Mouse (Mus musculus): ENCODE results near the gene Sh3pxd2a.

The Sh3pxd2a gene

DNA sequence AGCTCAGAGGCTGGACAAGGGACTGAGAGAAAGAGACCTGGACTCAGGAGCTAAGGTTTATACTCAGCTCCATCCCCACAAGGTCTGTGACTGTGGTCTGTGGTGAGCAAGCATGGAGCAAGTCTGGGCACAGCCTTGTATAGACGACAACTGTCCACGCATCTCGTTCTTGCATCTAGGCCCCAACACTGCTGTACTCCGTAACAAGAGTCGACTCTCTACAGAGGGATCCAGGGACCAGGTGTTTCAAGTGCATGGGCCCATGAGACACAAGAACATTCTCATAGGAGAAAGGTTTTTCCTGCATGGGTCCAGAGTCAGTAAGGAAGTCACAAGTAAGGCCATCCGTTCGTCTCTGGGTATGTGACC lies 23.8 kb downstream of the Sh3pxd2a start:
- in situ Hi-C loops (cut with MboI, MseI), result no loop called here

GRCm38 (mm10) chr19:47439726-47440434 lies 24.3 kb downstream of the Sh3pxd2a start:
- in situ Hi-C loops (cut with MboI, MseI), result no loop called here

GRCm38 (mm10) chr19:47438445-47438844 lies 25.8 kb downstream of the Sh3pxd2a start:
- in situ Hi-C loops (cut with MboI, MseI), result no loop called here

DNA sequence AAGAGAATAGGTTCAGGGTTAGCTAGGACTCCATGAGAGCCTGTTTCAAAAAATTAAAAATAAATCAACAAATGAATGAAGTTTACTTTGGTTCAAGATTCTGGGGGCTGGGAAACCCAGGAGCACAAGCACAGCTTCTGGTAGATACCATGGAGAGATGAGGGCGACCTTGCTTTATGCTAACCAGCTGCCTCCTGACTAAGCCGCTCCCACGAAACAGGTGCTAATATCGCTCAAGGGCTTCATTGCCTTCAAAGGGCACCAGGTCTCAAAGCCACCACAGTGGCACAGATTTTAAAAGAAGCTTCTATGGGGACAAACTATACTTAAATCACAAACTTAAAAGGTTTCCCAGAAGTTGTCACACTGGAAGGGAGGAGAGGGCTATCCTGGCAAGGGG lies 27.2 kb downstream of the Sh3pxd2a start:
- in situ Hi-C loops (cut with MboI, MseI), result no loop called here

DNA sequence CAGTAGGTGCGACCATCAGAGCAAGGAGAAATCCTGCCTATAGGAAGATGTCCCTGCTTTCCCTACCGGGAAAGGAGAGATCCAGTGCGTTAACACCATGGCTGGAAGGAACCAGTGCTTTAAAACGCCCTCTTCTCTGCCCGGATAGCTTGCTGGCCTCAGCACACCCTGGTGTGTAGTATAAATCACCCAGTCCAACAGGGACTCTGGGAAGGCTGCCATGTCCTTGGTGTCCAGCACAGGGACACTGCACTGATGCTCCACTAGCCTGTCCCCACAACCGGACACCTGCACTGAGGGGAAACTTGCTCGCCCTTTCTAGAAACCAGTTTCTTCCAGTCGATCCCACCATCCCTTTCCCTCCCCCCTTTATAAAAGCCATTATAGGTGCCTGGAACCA lies 28.0 kb downstream of the Sh3pxd2a start:
- in situ Hi-C loops (cut with MboI, MseI), result no loop called here

- in situ Hi-C loops (cut with MboI, MseI), result no loop called here
These were observed 29.5 kb downstream of the Sh3pxd2a start for GRCm38 (mm10) chr19:47434655-47435054.

- in situ Hi-C loops (cut with MboI, MseI), result no loop called here
These were observed 31.9 kb downstream of the Sh3pxd2a start for GRCm38 (mm10) chr19:47432339-47432738.

DNA sequence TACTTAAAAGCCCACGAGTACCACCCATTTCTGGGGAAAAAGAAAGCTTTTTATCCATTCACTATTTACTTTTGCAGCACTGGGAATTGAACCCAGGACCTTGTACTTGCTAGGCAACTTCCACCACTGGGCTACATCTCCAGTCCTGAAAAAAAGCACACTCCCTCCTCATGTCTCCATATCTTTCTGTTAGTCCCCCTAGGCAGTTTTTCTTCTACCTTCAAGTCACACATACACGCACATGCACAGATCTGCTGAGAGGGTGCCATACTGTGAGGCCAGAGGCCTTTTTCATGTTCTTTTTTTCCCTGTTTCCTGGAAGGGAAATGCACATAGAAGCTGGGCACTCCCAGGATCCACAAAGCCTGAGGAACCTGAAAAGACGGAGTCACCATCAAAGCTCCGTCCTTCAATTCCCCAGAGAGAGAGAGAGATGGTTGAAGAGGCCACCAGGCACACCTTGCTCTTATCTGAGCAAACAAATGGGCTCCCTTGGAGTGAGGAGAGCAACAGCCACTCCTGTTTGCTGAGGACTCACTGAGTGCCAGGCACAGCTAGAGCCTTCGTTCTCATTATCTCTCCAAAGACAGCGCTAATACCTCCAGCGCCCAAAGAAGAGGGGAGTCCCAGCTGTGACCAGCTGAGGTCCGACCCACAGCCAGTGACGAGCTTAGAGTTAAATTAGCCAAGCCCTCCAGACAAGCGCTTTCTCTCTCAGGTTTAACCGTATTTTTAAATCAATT lies 32.8 kb downstream of the Sh3pxd2a start:
- in situ Hi-C loops (cut with MboI, MseI), result no loop called here

DNA sequence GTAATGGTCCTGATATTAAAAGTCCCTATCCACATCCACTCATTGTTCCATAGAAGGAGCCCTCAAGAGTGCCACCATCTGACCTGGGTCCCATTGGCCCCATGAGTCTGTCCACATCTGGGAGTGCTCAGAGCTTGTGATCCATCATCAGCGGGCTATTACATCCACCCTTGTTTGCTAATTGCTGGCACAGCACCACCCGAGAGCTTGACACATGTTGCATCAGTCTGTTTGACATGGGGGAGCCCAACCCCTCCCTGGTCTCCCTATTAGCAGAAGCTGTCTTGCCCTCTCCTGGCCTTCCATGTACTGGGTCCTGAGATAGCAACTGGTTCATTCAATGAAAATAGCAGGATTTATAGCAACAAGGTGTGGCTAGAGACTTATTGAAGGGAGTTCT lies 34.0 kb downstream of the Sh3pxd2a start:
- in situ Hi-C loops (cut with MboI, MseI), result no loop called here

DNA sequence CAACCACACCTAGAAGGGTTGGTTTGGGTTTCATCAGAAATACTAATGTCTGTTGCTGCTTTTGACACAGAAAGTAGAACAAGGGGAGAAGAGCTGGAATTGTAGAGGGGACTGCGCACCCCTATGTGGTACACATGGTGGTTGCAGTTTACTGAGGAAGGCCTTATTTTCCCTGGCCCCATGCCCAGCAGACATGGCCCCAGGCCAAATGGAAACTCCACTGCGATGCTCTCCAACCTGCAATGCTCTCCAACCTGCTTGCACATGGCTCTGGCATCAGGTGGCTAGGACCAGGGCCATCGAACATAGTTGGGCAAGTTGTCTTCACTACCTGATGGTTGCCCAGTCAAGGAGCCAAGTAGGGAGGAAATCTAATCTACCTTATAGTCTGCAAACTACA lies 35.0 kb downstream of the Sh3pxd2a start:
- in situ Hi-C loops (cut with MboI, MseI), result no loop called here

DNA sequence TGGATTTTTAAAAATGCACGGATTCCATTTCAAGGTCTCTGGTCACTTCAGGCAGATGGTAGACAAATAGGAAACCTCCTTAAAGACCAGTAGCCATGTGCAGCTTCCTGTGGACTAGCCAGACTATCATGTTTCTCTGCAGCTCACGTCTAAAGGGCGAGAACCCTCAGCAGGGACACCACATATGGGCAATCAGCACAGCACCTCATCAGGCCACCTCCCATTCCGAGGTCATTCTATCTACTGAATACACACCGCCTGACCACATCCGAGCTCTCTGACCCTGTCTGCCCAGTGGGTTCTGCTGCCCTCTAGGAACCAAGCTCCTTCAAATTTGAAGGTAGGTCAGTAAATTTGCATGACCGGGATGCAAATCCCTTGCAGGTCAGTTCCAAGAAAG lies 35.4 kb downstream of the Sh3pxd2a start:
- in situ Hi-C loops (cut with MboI, MseI), result no loop called here

GRCm38 (mm10) chr19:47427841-47428789 lies 36.1 kb downstream of the Sh3pxd2a start:
- in situ Hi-C loops (cut with MboI, MseI), result no loop called here

- in situ Hi-C loops (cut with MboI, MseI), result no loop called here
These were observed 40.6 kb downstream of the Sh3pxd2a start for GRCm38 (mm10) chr19:47423632-47424031.

- in situ Hi-C loops (cut with MboI, MseI), result no loop called here
These were observed 42.9 kb downstream of the Sh3pxd2a start for GRCm38 (mm10) chr19:47421128-47421898.

- in situ Hi-C loops (cut with MboI, MseI), result no loop called here
These were observed 43.7 kb downstream of the Sh3pxd2a start for GRCm38 (mm10) chr19:47420539-47420938.

- in situ Hi-C loops (cut with MboI, MseI), result no loop called here
These were observed 45.0 kb downstream of the Sh3pxd2a start for GRCm38 (mm10) chr19:47419208-47419607.

DNA sequence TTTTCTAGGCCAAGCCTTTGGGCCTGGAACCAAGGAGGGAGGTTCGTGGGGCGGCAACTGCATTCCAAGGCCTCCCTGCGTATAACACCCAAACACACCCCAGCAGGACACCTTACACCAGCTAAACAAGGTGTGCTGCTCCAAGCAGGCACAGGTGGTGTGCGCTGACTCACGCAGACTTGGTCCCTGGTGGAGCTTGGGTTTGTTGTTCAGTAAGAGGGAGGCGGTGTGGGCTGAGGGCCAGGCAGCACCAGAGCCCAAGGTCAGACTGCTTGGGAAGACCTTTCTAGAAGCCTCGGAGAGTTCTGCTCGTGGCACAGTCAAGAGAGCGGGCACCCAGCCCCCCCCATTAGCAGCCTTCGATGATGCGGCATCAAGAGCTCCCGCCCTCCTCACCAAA lies 48.0 kb downstream of the Sh3pxd2a start:
- in situ Hi-C loops (cut with MboI, MseI), result no loop called here

GRCm38 (mm10) chr19:47414142-47414905 lies 49.9 kb downstream of the Sh3pxd2a start:
- in situ Hi-C loops (cut with MboI, MseI), result no loop called here

GRCm38 (mm10) chr19:47413458-47414005 lies 50.7 kb downstream of the Sh3pxd2a start:
- in situ Hi-C loops (cut with MboI, MseI), result no loop called here

DNA sequence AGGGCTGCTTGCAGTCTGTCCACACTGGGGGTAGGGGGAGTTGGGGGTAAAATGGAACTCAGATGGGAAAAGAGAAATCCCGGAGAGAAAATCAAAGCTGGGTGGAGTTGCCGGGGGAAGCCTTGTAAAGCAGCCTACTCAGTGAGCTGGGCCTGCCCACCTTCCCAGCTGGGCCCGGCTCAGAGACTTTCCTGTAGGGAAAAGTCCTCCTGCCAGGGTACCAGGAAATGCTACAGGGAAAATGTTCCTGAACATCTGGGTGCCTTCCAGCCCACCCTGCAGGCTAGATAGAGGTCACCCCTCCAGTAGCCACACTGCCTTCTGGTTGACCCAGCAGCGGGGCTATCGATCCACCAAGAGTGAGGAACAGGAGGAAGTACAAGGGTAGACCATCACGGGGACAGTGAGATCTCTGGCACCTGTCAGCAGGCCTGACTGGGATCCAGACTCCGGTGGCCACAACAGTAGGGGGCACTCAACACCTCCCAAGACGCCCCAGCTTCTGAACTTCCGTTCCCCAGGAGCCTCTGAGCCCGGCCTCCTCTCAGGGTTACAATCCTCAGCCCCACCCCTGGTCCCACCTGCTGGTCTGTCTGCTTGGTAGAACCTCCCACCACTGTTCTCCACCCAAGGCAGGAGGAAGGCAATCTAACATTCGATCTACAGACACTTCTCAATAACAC lies 51.5 kb downstream of the Sh3pxd2a start:
- in situ Hi-C loops (cut with MboI, MseI), result no loop called here

Data from T-helper 1 cell (primary cell).